In genomic region chr11:24352071-24352470, GRCm38 (mm10) we compare ENCODE assay signal across 26 mouse cellular contexts.
DNase-seq lines count a peak whose midpoint lies in the region; ATAC-seq and TF ChIP-seq lines count a peak whose summit lies in the region.
"Had no signal": no experiment of that assay in that cellular context is flagged by ENCODE, and none has a peak within 500 bp of the region (broad histone marks: within the 10 kb centered on the region; RNA-seq: fewer than 3 reads in every experiment).

No protein-coding gene starts in this region.

- ATAC-seq in megakaryocyte progenitor cell, adult 5-6 weeks (replicated peaks; ENCODE audit: poor library complexity), result peak; percentile 79
- ATAC-seq: activated CD4-positive, CD25-positive, alpha-beta regulatory T cell, adult 4 months; forebrain, embryonic 15.5 days; hindbrain, embryonic 16.5 days; intestine, embryonic 15.5 days had no signal

- no peaks in the 10 kb centered on the region for H3K27me3 ChIP-seq in liver, adult 2 months (ENCODE audit: control insufficient read depth, insufficient read depth, low read length)
- H3K27me3 ChIP-seq: forebrain, embryonic 12.5 days; forebrain, embryonic 15.5 days; heart, embryonic 15.5 days; intestine, embryonic 15.5 days had no signal

- TF ChIP-seq CTCF in liver, adult 2 months (IDR thresholded peaks at IDR 0.05; ENCODE audit: low read depth, low read length), result no peak

- H3K4me3 ChIP-seq in liver, adult 2 months (ENCODE audit: insufficient read depth, low read depth, low read length), result no peak overlapping the region
- H3K4me3 ChIP-seq: forebrain, embryonic 12.5 days; forebrain, embryonic 15.5 days; heart, embryonic 15.5 days; hindbrain, embryonic 10.5 days; hindbrain, embryonic 13.5 days; intestine, embryonic 15.5 days had no signal

- no peak overlapping the region for H3K9ac ChIP-seq in liver, adult 2 months (ENCODE audit: low read depth, low read length)
- H3K9ac ChIP-seq: forebrain, embryonic 12.5 days; forebrain, embryonic 15.5 days; heart, embryonic 15.5 days; hindbrain, embryonic 13.5 days; intestine, embryonic 15.5 days had no signal

- no peaks in the 10 kb centered on the region for H3K4me1 ChIP-seq in liver, adult 2 months (ENCODE audit: control insufficient read depth, insufficient read depth, low read length)
- H3K4me1 ChIP-seq: heart, embryonic 15.5 days had no signal

- no peak overlapping the region for H3K27ac ChIP-seq in liver, adult 2 months (replicated peaks; ENCODE audit: insufficient read depth, low read depth, low read length)
- H3K27ac ChIP-seq: forebrain, embryonic 12.5 days; forebrain, embryonic 15.5 days; heart, embryonic 15.5 days; hindbrain, embryonic 10.5 days; hindbrain, embryonic 13.5 days; intestine, embryonic 15.5 days had no signal

- no peaks in the 10 kb centered on the region for H3K79me2 ChIP-seq in liver, adult 2 months (ENCODE audit: control insufficient read depth, insufficient read depth, low read length)

- no peak for TF ChIP-seq POLR2A in liver, adult 2 months (IDR thresholded peaks at IDR 0.05; ENCODE audit: extremely low read depth, insufficient read depth, low read length)

- DNase-seq in adrenal gland, postnatal 10 days, result peak; percentile 10
- DNase-seq in adrenal gland, adult (ENCODE audit: inconsistent age in 2 of 2, low spot score in 1 of 2), result no peak
- peak; percentile 27 for DNase-seq in liver, adult 2 months (ENCODE audit: extremely low read depth, low read depth, low spot score)
- no peak for DNase-seq in liver
- peak; percentile 84 for DNase-seq in gonadal fat pad, adult 2 months (ENCODE audit: low read depth)
- DNase-seq in urinary bladder, postnatal 14 days (ENCODE audit: low spot score), result no peak
- no peak for DNase-seq in kidney, postnatal 36 days
- DNase-seq: adrenal gland, adult 2 months; adrenal gland, postnatal 25 days; cerebellum, adult 11-12 months; cerebellum, adult 8-10 months; cerebellum, postnatal 10 days; cerebellum, postnatal 36 days; gastrocnemius, postnatal 25 days; heart, adult 18-20 months; heart, postnatal 10 days; heart, postnatal 36 days had no signal

- WGBS in liver, adult 2 months, result 85% methylated on average over 3 of the region's 3 CpGs

- no peaks in the 10 kb centered on the region for H3K36me3 ChIP-seq in liver, adult 2 months (ENCODE audit: control insufficient read depth, insufficient read depth, low read length)
- H3K36me3 ChIP-seq: forebrain, embryonic 12.5 days; forebrain, embryonic 15.5 days; heart, embryonic 15.5 days; hindbrain, embryonic 10.5 days; hindbrain, embryonic 13.5 days; intestine, embryonic 15.5 days had no signal

Comparison
In these comparisons a context has a peak if more than half of its experiments do, and no peak if none do; other contexts are left out.
1. DNase-seq: peak in adrenal gland, postnatal 10 days (single experiment), liver, adult 2 months (single experiment) and gonadal fat pad, adult 2 months (single experiment); none in adrenal gland, adult (0 of 2), liver (single experiment), urinary bladder, postnatal 14 days (single experiment) and kidney, postnatal 36 days (0 of 2).